Mouse (Mus musculus): ENCODE results near the gene Cdk2ap2.

DNA sequence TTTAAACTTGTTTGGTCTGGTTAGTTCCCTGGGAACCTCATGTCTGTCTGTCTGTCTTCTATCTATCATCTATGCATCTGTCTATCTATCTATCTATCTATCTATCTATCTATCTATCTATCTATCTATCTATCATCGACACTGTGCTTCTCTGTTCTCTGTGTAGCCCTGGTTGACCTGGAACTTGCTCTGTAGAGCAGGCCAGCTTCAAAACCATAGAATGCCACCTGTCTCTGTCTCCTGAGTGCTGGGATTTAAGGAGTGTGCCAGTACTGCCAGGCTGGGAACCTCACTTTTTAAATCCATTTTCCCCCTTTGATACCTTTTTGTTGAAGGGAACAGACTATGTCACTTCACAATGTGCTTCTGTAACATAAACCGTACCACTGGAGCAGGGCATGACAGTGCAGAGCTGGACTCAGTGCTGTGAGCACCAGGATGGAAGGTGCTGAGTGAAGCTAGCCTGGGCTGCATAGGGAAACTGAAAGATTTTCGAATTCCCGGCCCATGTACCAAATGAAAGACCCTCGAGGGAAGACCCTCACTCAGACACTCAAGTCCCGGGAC is 36.0 kb upstream of the Cdk2ap2 start:
- TF ChIP-seq CTCF (IDR thresholded peaks at IDR 0.05; ENCODE audit: insufficient read depth, low read depth, low read length) (no peak), POLR2A (IDR thresholded peaks at IDR 0.05; ENCODE audit: insufficient read depth, low read depth, low read length) (no peak)

Data from olfactory bulb, adult 2 months (tissue).